Mouse (Mus musculus) mesoderm, embryonic 11.5 days (tissue): ENCODE results near the gene Smyd3.

Source experiments
- DNase-seq: peaks from one replicate; pipeline ENCODE4 v3.0.0-alpha.2; 2012; ENCODE audit warnings: low read depth, low spot score

Gene Smyd3

DNA sequence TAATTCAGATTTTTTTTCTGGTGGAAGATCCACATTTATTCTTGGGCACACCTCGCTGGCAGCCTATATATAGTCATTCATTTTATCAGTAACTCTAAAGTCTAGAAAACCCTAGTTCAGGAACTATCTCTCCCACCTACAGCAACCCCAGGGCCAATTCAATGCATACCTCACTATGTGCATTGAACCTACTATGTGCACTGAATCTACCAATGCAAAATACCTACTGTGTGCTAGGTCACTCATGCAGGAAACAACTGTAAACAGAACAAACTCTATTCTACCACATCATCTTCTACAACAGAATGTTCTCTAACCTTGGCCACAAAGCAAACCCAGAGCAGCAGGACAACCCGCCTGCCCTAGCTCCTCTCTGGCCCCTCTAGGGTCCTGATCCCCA is 484.9 kb downstream of the Smyd3 start:
- no peak for DNase-seq

GRCm38 (mm10) chr1:179031581-179031980 is 486.3 kb downstream of the Smyd3 start:
- no peak for DNase-seq

DNA sequence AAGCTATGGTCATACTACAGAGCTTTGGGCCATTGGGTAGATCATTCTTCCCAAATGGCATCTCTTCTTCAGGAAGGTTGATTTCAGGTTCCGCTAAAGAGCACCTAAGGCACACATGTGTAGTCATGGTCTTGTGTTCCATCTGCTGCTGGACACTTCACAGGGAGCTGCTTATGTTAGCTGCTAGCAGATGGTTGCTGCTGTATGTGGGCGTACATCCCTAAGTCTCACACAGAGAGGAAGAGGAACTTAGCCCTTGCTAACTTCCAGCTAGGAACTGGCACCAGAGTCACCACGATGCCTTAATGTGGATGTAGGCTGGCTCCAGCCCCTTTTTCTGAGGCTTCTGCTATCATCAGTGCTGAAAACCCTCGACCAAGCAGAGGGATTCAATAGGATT is 491.2 kb downstream of the Smyd3 start:
- DNase-seq: no peak

- DNase-seq: no peak
Observed at GRCm38 (mm10) chr1:179025169-179025568, 492.7 kb downstream of the Smyd3 start.

- no peak for DNase-seq
Observed at GRCm38 (mm10) chr1:179023486-179023885, 494.4 kb downstream of the Smyd3 start.

DNA sequence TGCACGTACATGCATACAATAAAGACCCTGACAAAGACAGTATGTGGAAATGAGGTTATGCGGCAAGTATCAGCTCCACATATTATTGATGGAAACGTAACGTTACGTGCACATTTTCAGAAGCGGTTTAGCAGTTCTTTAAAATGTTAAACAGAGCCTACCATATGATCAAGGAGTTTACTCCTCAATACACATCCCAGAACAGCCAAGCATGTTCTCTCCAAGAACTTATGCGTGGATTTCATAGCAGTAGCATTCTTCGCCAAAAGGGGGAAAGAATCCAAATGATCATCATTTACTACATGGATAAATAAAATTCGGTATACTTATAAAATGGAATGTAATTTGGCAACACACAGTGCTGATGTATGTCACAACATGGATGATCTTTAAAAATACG is 500.4 kb downstream of the Smyd3 start:
- no peak for DNase-seq

DNA sequence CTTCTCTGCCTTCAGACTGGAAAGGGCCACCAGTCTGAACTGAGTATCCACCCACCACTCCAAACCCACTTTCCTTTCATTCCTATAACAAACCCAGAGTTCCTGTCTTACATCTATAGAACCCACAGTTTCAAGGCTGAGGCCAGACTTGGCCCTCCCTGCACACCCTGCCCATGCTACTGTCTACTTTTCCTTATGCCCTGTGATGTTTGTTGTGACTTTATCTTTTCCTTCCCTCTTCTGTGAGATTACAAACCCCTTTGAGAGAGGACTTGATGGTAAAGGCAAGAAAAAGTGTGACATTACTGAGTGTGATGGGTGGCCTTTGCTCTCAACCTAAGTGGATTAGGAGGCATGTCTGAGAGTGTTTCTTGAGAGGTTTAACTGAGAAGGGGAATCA is 504.8 kb downstream of the Smyd3 start:
- DNase-seq: no peak

DNA sequence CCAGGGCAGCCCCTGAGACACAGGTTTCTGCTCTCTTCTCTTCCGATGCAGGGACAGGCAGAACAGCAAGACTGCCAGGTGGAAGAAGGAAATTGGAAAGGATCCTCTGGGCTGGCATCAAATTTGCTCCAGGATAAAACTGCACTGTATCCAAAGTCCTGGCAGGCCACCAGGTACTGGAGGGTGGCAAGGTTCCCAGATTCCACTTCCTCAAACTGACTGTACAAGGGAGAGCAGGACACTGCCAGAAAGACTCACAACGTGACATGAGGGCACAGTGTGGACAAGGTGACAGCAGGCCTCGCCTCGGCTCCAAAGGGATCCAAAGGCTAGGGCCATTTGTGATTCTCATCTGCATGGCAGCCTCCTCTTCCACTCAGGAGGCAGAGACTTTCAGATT is 505.6 kb downstream of the Smyd3 start:
- no peak for DNase-seq

DNA sequence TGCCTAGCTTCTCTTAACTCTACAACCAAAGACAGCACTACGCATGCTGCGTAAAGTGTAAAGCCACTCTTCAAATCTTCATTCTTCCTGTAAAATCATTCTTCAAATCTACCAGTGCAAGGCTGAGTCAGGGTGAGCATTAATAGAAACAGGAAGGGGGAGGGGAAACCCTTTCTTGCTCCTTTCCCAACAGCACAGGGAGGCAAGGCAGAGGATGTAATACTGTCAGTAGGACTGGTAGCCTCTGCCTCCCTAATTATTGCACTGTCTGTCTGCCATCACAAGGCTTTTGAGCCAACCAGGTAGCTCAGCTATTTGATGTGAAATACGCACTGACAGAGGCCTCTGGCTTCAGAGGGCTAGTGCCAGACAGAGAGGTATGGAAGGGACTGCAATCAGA is 507.1 kb downstream of the Smyd3 start:
- no peak for DNase-seq

GRCm38 (mm10) chr1:179009911-179010310 is 507.9 kb downstream of the Smyd3 start:
- no peak for DNase-seq

GRCm38 (mm10) chr1:179004133-179004866 is 513.5 kb downstream of the Smyd3 start:
- no peak for DNase-seq

- no peak for DNase-seq
Observed at GRCm38 (mm10) chr1:179003406-179004132, 514.3 kb downstream of the Smyd3 start.

GRCm38 (mm10) chr1:178999876-179000528 is 517.8 kb downstream of the Smyd3 start:
- DNase-seq: peak; percentile 55

- DNase-seq: peak; percentile 54
Observed at GRCm38 (mm10) chr1:178997870-178998269, 520.0 kb downstream of the Smyd3 start.

GRCm38 (mm10) chr1:178994263-178994662 is 523.6 kb downstream of the Smyd3 start:
- no peak for DNase-seq

- DNase-seq: no peak
Observed at GRCm38 (mm10) chr1:178992503-178992902, 525.3 kb downstream of the Smyd3 start.

DNA sequence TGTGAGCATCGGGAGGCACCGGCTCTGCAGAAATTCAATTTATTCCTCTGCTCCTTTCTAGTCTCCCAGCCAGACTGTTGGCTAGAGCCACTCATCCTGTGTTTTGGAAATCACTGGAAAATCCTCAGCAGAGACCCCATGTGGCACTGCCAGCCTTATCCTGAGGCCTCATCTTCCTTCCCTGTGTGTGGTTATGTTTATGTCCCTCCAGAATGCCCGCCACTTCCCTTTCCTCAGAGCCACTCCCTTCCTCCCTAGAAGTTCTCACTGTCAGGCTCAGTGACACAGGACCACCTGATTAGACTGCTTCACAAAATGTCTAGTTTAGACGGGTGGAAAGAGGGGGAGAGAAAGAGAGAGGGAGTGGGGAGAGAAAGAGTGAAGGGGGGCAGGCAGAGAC is 526.4 kb downstream of the Smyd3 start:
- DNase-seq: no peak

DNA sequence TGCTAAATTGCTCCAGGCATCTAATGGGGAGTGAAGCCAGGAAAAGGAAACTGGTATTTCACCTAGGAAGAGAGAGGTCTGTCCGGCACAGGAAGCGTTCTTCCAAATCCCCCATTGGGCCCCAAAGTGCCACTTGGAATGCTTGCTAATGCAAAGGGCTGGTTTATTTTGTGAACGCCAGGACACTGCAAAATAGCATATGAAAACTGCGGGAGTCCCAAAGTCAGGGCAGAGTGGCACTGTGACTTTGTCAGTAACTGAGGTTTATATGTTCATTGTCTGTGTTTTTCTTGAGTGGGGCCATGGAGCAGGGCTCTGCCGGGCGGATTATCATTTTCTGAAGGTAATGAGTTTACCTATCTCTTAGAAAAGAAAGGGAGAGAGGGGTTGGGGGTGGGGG is 526.8 kb downstream of the Smyd3 start:
- DNase-seq: no peak

DNA sequence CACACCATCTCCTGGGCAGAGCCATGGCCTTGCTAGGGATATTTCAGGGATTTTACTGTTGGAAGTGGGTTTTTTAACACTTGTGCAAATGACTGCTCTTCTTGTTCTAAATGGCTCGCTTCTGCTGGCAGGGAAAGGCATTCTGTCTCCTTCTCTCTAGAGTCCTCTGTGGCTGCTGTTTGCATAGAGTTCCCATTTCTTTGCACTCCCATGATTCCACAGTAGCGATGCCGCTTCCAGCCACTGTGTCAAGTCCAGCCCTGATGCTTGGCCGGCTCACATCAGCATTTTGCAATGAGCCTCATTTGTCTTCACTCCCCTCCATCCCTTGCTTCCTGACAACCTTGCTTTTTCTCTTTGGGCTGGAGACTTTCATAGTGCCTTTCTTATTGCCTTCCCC is 528.4 kb downstream of the Smyd3 start:
- DNase-seq: no peak

- no peak for DNase-seq
Observed at GRCm38 (mm10) chr1:178988176-178988575, 529.7 kb downstream of the Smyd3 start.

DNA sequence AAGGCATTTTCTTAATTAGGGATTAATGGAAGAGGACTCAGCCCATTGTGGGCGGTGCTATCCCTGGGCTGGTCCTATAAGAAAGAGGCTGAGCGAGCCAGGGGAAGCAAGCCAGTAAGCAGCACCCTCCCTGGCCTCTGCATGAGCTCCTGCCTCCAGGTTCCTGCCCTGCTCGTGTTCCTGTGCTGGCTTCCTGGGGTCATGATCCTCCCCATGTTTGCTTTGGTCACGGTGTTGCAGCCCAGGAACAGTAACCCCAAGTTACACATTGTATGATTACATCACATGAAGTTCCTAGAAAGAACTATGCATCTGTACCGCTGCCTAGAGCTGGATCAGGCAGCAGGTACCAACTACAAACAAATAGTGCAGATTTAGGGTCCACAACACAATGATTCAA is 536.2 kb downstream of the Smyd3 start:
- no peak for DNase-seq

GRCm38 (mm10) chr1:178980185-178980584 is 537.7 kb downstream of the Smyd3 start:
- no peak for DNase-seq
